Mouse (Mus musculus) thymus, postnatal 14 days (tissue): ENCODE results near the gene Cxcl14.

ENCODE experiments used
- DNase-seq: peaks from one replicate; pipeline ENCODE4 v3.0.0; 2021

The Cxcl14 gene

DNA sequence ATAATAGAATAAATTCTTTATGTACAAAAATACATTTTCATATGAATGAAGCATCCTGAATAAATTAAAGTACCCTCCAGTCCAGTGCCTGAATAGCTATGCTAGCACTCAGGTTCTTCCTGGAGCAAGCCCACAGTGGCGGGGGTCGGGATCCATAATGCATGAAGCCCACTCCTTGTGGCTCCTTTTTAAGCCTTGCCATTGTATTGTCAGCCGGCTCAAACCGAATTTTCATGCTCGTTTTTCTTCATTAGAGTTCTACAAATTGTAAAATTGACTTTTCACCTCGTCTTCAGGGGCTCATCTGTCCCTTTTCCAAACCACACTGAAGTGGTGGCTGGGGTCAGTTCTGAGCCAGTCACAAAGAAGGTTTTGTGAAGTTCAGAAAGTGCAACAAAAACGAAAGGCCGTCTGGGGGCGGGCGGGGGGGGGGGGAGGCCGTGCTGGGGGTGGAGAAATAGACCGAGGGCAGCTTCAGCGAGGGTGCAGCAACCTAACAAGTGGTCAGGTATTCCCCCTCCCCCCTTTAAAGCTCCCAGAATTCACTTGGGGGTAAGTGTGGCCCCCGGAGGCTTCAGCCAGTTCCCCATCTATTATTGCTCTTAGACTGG, 45.7 kb downstream of the Cxcl14 start:
- no peak for DNase-seq

DNA sequence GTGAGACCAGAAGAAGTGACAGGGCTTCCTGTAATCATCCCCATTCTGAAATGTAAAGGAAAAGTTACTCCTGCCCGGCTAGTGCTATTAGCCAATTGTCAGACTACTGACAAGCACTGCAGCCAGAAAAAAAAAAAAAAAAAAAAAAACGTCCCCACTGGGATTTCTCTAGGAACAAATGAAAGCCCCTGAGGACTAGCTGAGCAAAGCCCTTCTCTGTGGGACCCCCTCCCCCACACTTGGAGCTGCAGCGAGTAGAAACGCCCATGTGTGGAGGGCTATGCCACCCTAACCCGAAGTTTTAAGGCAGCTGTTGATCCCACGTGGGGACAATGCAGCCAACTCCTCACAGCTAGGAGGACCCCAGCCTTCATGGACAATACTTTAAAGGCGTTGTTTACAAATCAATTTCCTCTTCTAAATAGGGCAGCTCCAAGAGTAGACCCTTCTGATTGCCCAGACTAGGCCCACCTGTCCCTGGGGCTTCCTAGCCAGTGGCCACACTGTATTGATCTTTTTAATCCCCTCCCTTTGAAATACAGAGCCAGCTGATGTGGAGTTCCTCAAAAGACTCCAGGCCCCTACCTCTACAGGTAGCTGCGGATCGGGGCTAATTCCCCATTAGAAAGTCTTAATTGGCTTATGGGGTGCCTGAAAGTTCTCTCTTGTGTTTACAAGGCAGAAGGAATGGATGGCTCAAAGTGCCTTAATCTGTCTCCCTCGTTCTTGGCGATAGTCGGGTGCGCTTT, 46.6 kb downstream of the Cxcl14 start:
- DNase-seq: no peak

DNA sequence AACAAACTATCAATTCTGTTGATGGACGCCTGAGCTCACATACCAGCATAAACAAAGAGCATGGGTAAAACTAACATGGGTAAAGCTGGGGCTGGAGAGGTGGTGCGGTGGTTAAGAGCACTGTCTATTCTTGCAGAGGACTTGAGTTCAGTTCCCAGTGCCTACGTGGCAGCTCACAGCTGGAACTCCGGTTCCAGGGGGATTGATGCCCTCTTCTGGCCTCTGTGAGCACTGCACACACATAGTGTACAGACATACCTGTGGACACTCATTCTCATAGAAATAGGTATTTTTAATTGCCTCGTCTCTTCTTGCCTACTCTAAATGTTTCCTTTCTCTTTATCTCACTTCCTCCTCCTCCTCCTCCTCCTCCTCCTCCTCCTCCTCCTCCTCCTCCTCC, 53.2 kb downstream of the Cxcl14 start:
- DNase-seq: no peak

DNA sequence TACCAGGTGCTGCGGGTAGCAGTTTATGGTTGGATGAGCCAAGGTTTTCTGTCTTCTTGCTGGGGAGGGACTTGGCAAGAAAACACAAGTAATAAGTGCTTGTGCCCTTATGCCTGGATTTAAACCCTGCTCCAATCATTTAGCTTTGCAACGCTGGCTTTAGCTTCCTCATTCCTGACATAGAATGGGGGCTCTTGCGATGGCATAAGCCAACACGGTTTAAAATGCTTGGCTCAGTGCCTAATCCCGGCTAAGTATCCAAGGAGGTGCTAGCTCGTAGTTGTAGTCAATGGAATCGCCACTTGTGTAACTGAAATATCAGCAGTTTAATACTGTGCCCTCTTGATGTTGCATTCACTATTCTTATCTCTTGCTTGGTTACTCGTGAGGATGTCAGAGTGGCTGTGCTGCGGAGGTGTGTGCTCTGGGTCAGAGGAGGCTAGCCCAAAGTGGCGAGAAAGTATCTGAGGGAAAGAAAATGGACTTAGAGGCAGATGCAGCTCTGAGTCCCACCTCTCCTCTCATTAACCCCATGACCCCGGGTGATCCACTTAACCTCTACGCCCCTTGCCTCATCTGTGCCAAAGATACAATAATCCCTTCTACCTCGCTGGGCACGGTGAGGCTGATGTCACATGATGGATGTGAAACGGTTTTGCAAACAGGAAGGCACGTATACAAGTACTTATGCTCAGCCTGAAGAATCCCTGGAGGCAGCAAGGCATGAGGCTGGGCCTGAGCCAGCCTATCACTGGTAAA, 56.2 kb downstream of the Cxcl14 start:
- DNase-seq: no peak
